In genomic region chr6:118847751-118848150, GRCm38 (mm10) we compare ENCODE assay signal across 14 mouse cellular contexts.
DNase-seq lines count a peak whose midpoint lies in the region; ATAC-seq and TF ChIP-seq lines count a peak whose summit lies in the region.
"Had no signal": no experiment of that assay in that cellular context is flagged by ENCODE, and none has a peak within 500 bp of the region (broad histone marks: within the 10 kb centered on the region; RNA-seq: fewer than 3 reads in every experiment).

No protein-coding gene starts in this region.

- intact Hi-C loops in heart, postnatal 14 days (cut with DNase I): no loop called here
- intact Hi-C loops in gastrocnemius, adult 2 months (cut with DNase I): no loop called here

- DNase-seq in heart, postnatal 14 days: no peak
- DNase-seq in lung, postnatal 0 days (ENCODE audit: low spot score): peak; percentile 35
- no peak for DNase-seq in lung, adult 18-20 months
- DNase-seq in kidney, adult 9 months: peak; percentile 42
- peak; percentile 12 for DNase-seq in lung, postnatal 36 days
- DNase-seq in gastrocnemius, adult 2 months: no peak
- DNase-seq: B cell, adult 2 months; cerebellum, adult 11-12 months; layer of hippocampus, postnatal 36 days; left cerebral cortex, postnatal 4 days; liver, embryonic 13.5 days had no signal

- H3K9ac ChIP-seq in heart, embryonic 14.5 days (ENCODE audit: low read length): peak overlapping the region; percentile 35; the same call in 1 of the 2 replicates
- H3K9ac ChIP-seq in lung, postnatal 0 days (replicated peaks; ENCODE audit: low read depth): no peak overlapping the region
- H3K9ac ChIP-seq: intestine, embryonic 15.5 days; liver, embryonic 13.5 days had no signal

- no peaks in the 10 kb centered on the region for H3K27me3 ChIP-seq in heart, embryonic 14.5 days (ENCODE audit: control insufficient read depth, insufficient read depth, low read length)
- no peaks in the 10 kb centered on the region for H3K27me3 ChIP-seq in lung, postnatal 0 days (replicated peaks; ENCODE audit: insufficient read depth, low read length)
- H3K27me3 ChIP-seq: intestine, embryonic 15.5 days; liver, embryonic 13.5 days had no signal

- no peaks in the 10 kb centered on the region for H3K9me3 ChIP-seq in heart, embryonic 14.5 days (ENCODE audit: control insufficient read depth, low read length)
- H3K9me3 ChIP-seq in lung, postnatal 0 days (ENCODE audit: low read length): no peaks in the 10 kb centered on the region
- H3K9me3 ChIP-seq: intestine, embryonic 15.5 days; liver, embryonic 13.5 days had no signal

- no peak for TF ChIP-seq EP300 in lung, postnatal 0 days (IDR thresholded peaks at IDR 0.05)

- TF ChIP-seq CTCF in lung, postnatal 0 days (IDR thresholded peaks at IDR 0.05): no peak
- TF ChIP-seq CTCF in gastrocnemius, adult 2 months (IDR thresholded peaks at IDR 0.05): no peak

- no peak overlapping the region for H3K4me3 ChIP-seq in heart, embryonic 14.5 days (ENCODE audit: control insufficient read depth in 1 of 2, insufficient read depth in 1 of 2, low read depth in 1 of 2, low read length in 2 of 2)
- H3K4me3 ChIP-seq in lung, postnatal 0 days (ENCODE audit: low read depth, low read length): no peak overlapping the region
- H3K4me3 ChIP-seq in gastrocnemius, adult 2 months: no peak overlapping the region
- H3K4me3 ChIP-seq: intestine, embryonic 15.5 days; liver, embryonic 13.5 days had no signal

- 58% methylated on average over 13 of the region's 13 CpGs for WGBS in heart, embryonic 14.5 days
- 49% methylated on average over 13 of the region's 13 CpGs for WGBS in lung, postnatal 0 days

- no peaks in the 10 kb centered on the region for H3K36me3 ChIP-seq in heart, embryonic 14.5 days (ENCODE audit: control insufficient read depth, insufficient read depth, low read length)
- no peaks in the 10 kb centered on the region for H3K36me3 ChIP-seq in lung, postnatal 0 days (ENCODE audit: insufficient read depth, low read length)
- H3K36me3 ChIP-seq: intestine, embryonic 15.5 days; liver, embryonic 13.5 days had no signal

- no peak for ATAC-seq in heart, embryonic 14.5 days (ENCODE audit: insufficient number of reproducible peaks, insufficient read depth, low FRiP score, low read depth)
- ATAC-seq in lung, postnatal 0 days: peak; percentile 20; the same call in 1 of the 2 replicates
- ATAC-seq in monocyte, adult 5-6 weeks (replicated peaks; ENCODE audit: insufficient number of reproducible peaks, low FRiP score, low TSS enrichment, poor library complexity, severe bottlenecking): no peak
- ATAC-seq: intestine, embryonic 15.5 days had no signal

- no peak overlapping the region for H3K4me2 ChIP-seq in heart, embryonic 14.5 days (ENCODE audit: low read length)
- H3K4me2 ChIP-seq in lung, postnatal 0 days (replicated peaks; ENCODE audit: low read depth, low read length): no peak overlapping the region
- H3K4me2 ChIP-seq: intestine, embryonic 15.5 days; liver, embryonic 13.5 days had no signal

- H3K4me1 ChIP-seq in heart, embryonic 14.5 days (ENCODE audit: control insufficient read depth in 2 of 2, insufficient read depth in 2 of 2, low read length in 2 of 2): peaks cover 30 to 71% of the 10 kb centered on the region in 2 experiments
- H3K4me1 ChIP-seq in lung, postnatal 0 days (ENCODE audit: insufficient read depth, low read depth, low read length): no peaks in the 10 kb centered on the region
- H3K4me1 ChIP-seq: intestine, embryonic 15.5 days had no signal

- peak overlapping the region; percentile 29 to 69; a peak in 3 of 4 replicates for H3K27ac ChIP-seq in heart, embryonic 14.5 days (replicated peaks in 1 of 2; ENCODE audit: control insufficient read depth in 1 of 2, insufficient read depth in 1 of 2, low read depth in 2 of 2, low read length in 2 of 2)
- H3K27ac ChIP-seq in lung, postnatal 0 days (ENCODE audit: low read length): no peak overlapping the region
- no peak overlapping the region for H3K27ac ChIP-seq in gastrocnemius, adult 2 months
- H3K27ac ChIP-seq: intestine, embryonic 15.5 days; liver, embryonic 13.5 days had no signal

Comparison
In these comparisons a context has a peak if more than half of its experiments do, and no peak if none do; other contexts are left out.
1. DNase-seq: peak in lung, postnatal 0 days (single experiment), kidney, adult 9 months (single experiment) and lung, postnatal 36 days (single experiment); none in heart, postnatal 14 days (0 of 2), lung, adult 18-20 months (0 of 2) and gastrocnemius, adult 2 months (single experiment).
2. H3K27ac ChIP-seq: peak in heart, embryonic 14.5 days (2 of 2); none in lung, postnatal 0 days (single experiment) and gastrocnemius, adult 2 months (single experiment).